Mouse (Mus musculus) C2C12 (cell line): ENCODE results near the gene Fkbp1b. TPM values are rescaled to one million over a fixed set of nuclear protein-coding genes. Genes with fewer than 3 reads are reported as not detected.
"Not testable (repeated sequence)": the region's sequence is repeated elsewhere in the genome, so short reads cannot be mapped to it uniquely, and the experiment has no call there.

Experiments used
- H3K27me3 ChIP-seq: one replicate; pipeline ENCODE4 v1.6.1; 2011; ENCODE audit not compliant: control insufficient read depth, insufficient read depth, insufficient read length
- H3K36me3 ChIP-seq: one replicate; pipeline ENCODE4 v1.6.1; 2011; ENCODE audit not compliant: control insufficient read depth, insufficient read depth
- H3K4me3 ChIP-seq: one replicate; pipeline ENCODE4 v1.5.1; 2011; ENCODE audit warnings: mild to moderate bottlenecking, control low read depth; ENCODE audit not compliant: poor library complexity, insufficient read depth, severe bottlenecking
- H3K79me2 ChIP-seq: one replicate; pipeline ENCODE4 v1.6.1; 2011; ENCODE audit not compliant: control insufficient read depth, insufficient read depth
- H3K79me3 ChIP-seq: one replicate; pipeline ENCODE4 v1.6.1; 2011; ENCODE audit warnings: low read depth, control low read depth
- H3ac ChIP-seq: one replicate; pipeline ENCODE3; 2011; ENCODE audit warnings: low read depth; ENCODE audit not compliant: control insufficient read depth, insufficient read length
- CEBPB ChIP-seq: IDR thresholded peaks from one replicate; pipeline ENCODE4 v1.6.1; 2011; ENCODE audit warnings: low read depth, mild to moderate bottlenecking, control low read depth, moderate library complexity
- CTCF ChIP-seq: IDR thresholded peaks from one replicate; pipeline ENCODE4 v1.5.1; 2011; ENCODE audit not compliant: control insufficient read depth, insufficient read depth, insufficient read length
- FOSL1 ChIP-seq: IDR thresholded peaks from one replicate; pipeline ENCODE4 v1.8.0; 2011; ENCODE audit warnings: mild to moderate bottlenecking, low read length; ENCODE audit not compliant: poor library complexity, insufficient read depth, severe bottlenecking
- MAX ChIP-seq: IDR thresholded peaks from one replicate; pipeline ENCODE4 v1.6.1; 2011; ENCODE audit warnings: mild to moderate bottlenecking, control low read depth
- MYOD1 ChIP-seq: IDR thresholded peaks from one replicate; pipeline ENCODE4 v1.6.1; 2011; ENCODE audit warnings: low read depth; ENCODE audit not compliant: control insufficient read depth, insufficient read length
- MYOG ChIP-seq: IDR thresholded peaks from one replicate; pipeline ENCODE4 v1.6.1; 2011; ENCODE audit not compliant: control insufficient read depth, insufficient read length; ENCODE audit errors: extremely low read depth
- USF1 ChIP-seq: IDR thresholded peaks from one replicate; pipeline ENCODE4 v1.6.1; 2011; ENCODE audit warnings: low read depth, mild to moderate bottlenecking, control low read depth, moderate library complexity
- long read RNA-seq, 2 experiments: library from polyadenylated mRNA; unstranded; transcript quantifications; one replicate each; pipeline ENCODE4 v2.0.0; 2019 to 2020
- polyA plus RNA-seq: library from polyadenylated mRNA; unstranded; fragments of >200 nt; fragmentation: generic; extraction: Trizol; gene quantifications from one replicate; pipeline ENCODE4 v1.2.1, GENCODE M21; 2012; ENCODE audit warnings: missing spikeins

Fkbp1b gene
- 5.5 TPM for polyA plus RNA-seq
- long read RNA-seq, experiment 1, transcript Fkbp1b-201 (4 exons, 976 nt), result major isoform, 6 of 7 reads
- long read RNA-seq, experiment 1, partial matches to known transcripts, result 0 of 7 reads
- long read RNA-seq, experiment 1, other reads (novel, unspliced or antisense), result 1 of 7 reads
- long read RNA-seq, experiment 2, result 0 reads

DNA sequence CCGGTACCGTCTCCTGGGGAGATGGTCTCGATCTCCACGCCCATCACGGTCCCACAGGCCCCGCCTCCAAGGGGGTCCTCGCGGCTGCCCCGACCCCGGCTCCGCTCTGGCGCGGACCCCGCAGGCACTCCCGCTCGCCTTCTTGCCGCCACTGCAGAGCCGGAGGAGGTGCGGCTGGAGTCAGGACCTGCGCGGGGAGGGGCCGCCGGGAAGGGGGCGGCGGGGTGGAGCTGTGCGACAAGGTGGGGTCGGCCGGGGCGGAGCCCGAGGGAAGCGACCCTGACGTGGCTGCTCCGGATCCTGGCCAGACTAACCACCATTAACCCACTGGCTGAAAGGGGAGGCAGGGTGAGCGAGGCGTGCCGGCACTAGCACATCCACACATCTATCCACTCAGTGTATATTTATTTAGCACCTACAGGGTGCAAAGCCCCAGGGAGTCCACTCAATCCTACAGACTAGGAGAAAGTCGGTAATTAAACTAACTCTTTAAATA lies at the start of gene Fkbp1b:
TSS of gene Fkbp1b (minus strand) at position 200 of the 496 bp plus-strand sequence.
- H3K79me3 ChIP-seq, result peaks cover 12% of the 10 kb centered on the region
- no peaks in the 10 kb centered on the region for H3K36me3 ChIP-seq
- H3K27me3 ChIP-seq, result no peaks in the 10 kb centered on the region
- H3K4me3 ChIP-seq, result peak within 1 kb of the TSS; percentile 52
- peaks cover 31% of the 10 kb centered on the region for H3K79me2 ChIP-seq
- peak within 1 kb of the TSS; percentile 78 for H3ac ChIP-seq
- no peak for TF ChIP-seq CEBPB
- TF ChIP-seq MYOG, result no peak
- TF ChIP-seq USF1, result no peak

DNA sequence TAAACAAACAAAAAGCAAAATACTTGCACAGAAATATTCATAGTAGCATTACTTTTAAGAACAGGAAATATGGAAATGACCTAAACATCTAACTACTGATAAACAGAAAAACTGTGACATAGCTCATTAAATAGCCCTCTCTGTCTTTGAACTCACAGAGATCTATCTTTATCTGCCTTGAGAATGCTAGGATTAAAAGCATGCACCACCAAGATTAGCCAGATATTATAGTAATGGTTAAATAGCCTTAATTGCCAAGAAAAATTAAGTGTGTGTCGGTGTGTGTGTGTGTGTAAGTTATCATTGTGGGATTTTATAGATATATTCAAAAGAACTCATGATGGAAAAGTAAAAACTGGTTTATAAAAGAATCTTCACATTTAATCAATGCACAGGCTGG lies 48.5 kb upstream of the Fkbp1b start:
- Histone ChIP-seq H3K4me3 (no peak overlapping the region), H3K27me3 (no peaks in the 10 kb centered on the region), H3K36me3 (peaks cover 26% of the 10 kb centered on the region), H3ac (no peak overlapping the region), H3K79me2 (no peaks in the 10 kb centered on the region), H3K79me3 (no peaks in the 10 kb centered on the region)
- no peak for TF ChIP-seq MYOG
- TF ChIP-seq USF1, result no peak
- TF ChIP-seq CEBPB, result no peak
- no peak for TF ChIP-seq MYOD1

DNA sequence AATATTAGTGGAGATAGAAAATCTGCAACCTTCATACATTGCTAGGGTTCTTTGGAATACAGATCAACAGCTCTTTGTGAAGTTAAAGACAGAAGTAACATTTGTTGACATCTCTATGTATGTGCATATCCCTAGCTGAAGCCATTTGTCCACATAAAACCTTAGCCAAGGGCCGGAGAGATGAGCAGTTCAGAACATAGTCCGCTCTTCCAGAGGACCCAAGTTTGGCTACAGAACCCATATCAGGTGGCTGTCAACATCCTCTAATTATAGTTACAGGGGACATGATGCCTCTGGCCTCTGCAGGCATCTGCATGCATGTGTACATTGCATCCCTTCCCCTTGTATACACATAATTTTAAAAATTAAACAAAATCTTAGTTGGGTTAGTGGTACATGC lies 47.9 kb upstream of the Fkbp1b start:
- no peaks in the 10 kb centered on the region for H3K79me3 ChIP-seq
- no peaks in the 10 kb centered on the region for H3K79me2 ChIP-seq
- H3K4me3 ChIP-seq, result no peak overlapping the region
- no peaks in the 10 kb centered on the region for H3K27me3 ChIP-seq
- TF ChIP-seq CEBPB (no peak), CTCF (no peak), MAX (no peak), FOSL1 (no peak), USF1 (no peak), MYOG (no peak), MYOD1 (no peak)
- no peak overlapping the region for H3ac ChIP-seq
- H3K36me3 ChIP-seq, result peaks cover 26% of the 10 kb centered on the region

DNA sequence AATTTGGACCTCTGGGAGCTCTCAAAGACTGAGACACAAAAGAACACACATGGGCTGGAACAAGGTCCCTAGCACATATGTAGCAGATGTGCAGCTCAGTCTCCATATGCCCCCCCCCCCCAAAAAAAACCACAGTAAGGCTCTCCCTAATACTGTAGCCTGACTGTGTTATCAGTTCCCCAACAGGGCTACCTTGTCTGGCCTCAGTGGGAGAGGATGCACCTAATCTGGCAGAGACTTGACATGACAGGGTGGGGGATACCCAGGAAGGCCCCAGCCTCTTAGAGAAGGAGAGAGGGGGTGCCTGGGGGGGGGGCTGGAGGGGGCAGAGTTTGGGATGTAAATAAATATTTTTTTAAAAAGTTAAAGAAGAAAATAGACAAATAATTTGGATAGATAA lies 47.3 kb upstream of the Fkbp1b start:
- no peaks in the 10 kb centered on the region for H3K79me3 ChIP-seq
- H3K27me3 ChIP-seq, result no peaks in the 10 kb centered on the region
- H3K4me3 ChIP-seq, result no peak overlapping the region
- H3K36me3 ChIP-seq, result peaks cover 23% of the 10 kb centered on the region
- no peaks in the 10 kb centered on the region for H3K79me2 ChIP-seq
- no peak for TF ChIP-seq MAX
- no peak for TF ChIP-seq CTCF
- no peak for TF ChIP-seq FOSL1
- no peak for TF ChIP-seq USF1
- TF ChIP-seq MYOD1, result no peak
- no peak for TF ChIP-seq MYOG
- no peak for TF ChIP-seq CEBPB
- no peak overlapping the region for H3ac ChIP-seq

DNA sequence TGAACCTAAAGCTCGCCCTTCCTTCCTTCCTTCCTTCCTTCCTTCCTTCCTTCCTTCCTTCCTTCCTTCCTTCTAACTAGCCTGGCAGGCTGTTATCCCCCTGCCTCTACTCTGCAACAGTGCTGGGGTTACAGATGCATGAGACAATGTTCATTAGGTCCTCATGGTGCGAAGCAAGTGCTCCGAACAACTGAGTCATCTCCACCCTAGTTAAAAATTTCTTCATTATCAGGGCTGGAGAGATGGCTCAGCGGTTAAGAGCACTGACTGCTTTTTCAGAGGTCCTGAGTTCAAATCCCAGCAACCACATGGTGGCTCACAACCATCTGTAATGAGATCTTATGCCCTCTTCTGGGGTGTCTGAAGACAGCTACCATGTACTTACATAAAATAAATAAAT lies 45.2 kb upstream of the Fkbp1b start:
- H3K79me2 ChIP-seq, H3ac ChIP-seq, H3K27me3 ChIP-seq, H3K79me3 ChIP-seq, H3K4me3 ChIP-seq: not testable (repeated sequence)
- H3K36me3 ChIP-seq, result peaks cover 25% of the 10 kb centered on the region

DNA sequence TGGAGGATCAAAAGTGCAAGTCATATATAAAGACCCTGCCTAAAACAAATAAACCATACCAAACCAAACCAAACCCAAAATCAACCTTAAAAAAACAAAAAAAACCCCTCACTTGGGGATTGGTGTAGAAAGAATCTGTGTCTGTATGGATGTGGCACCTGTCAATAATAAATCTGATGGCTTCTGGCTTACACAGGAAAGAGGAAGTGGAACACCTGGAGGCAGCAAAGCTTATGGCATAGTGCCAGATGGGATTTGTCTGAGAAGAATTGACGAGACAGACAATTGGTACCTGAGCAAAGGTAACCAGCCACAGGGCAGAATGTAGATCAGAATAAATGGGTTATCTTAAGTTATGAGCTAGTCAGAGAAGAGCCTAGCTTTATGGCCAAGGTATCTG lies 43.7 kb upstream of the Fkbp1b start:
- no peak for TF ChIP-seq MYOG
- TF ChIP-seq CTCF, result no peak
- no peak for TF ChIP-seq MAX
- no peak for TF ChIP-seq MYOD1
- TF ChIP-seq FOSL1, result no peak
- TF ChIP-seq CEBPB, result no peak
- TF ChIP-seq USF1, result no peak

More for the DNA sequence above, 43.7 kb upstream of the Fkbp1b start:
- Histone ChIP-seq H3K79me3 (no peaks in the 10 kb centered on the region), H3K36me3 (peaks cover 18% of the 10 kb centered on the region), H3K4me3 (no peak overlapping the region), H3K79me2 (no peaks in the 10 kb centered on the region), H3K27me3 (no peaks in the 10 kb centered on the region), H3ac (no peak overlapping the region)
